Mouse (Mus musculus) heart, adult 2 months (tissue): ENCODE measurements around the gene Tsc1. TPM values are rescaled to one million over a fixed set of nuclear protein-coding genes. Genes with fewer than 3 reads are reported as not detected.

Source experiments
- DNase-seq, 2 experiments: peaks; one replicate each; pipeline ENCODE4 v3.0.0; 2021
- H3K27ac ChIP-seq: fragments of 200-600 bp; 2 replicates; pipeline ENCODE4 v1.8.1; 2022
- H3K27me3 ChIP-seq: fragments of 200-500 bp; 2 replicates; pipeline ENCODE4 v1.6.1; 2012; ENCODE audit warnings: mild to moderate bottlenecking, low read length, inconsistent platforms, mixed read lengths; ENCODE audit not compliant: control insufficient read depth, insufficient read depth
- H3K36me3 ChIP-seq: fragments of 200-500 bp; 2 replicates; pipeline ENCODE4 v1.6.1; 2012; ENCODE audit warnings: low read length, inconsistent platforms; ENCODE audit not compliant: control insufficient read depth, insufficient read depth
- H3K4me1 ChIP-seq: fragments of 200-500 bp; 2 replicates; pipeline ENCODE4 v1.6.1; 2011; ENCODE audit warnings: low read length; ENCODE audit not compliant: control insufficient read depth, insufficient read depth
- H3K4me3 ChIP-seq: fragments of 200-600 bp; 2 replicates; pipeline ENCODE4 v1.8.1; 2022
- H3K79me2 ChIP-seq: fragments of 200-500 bp; replicated peaks from 2 replicates; pipeline ENCODE4 v1.6.1; 2012; ENCODE audit warnings: mild to moderate bottlenecking, inconsistent platforms, low read length, moderate library complexity, mixed read lengths; ENCODE audit not compliant: control insufficient read depth, insufficient read depth
- H3K9ac ChIP-seq: fragments of 200-500 bp; 2 replicates; pipeline ENCODE4 v1.6.1; 2012; ENCODE audit warnings: low read depth, mild to moderate bottlenecking, control low read depth, inconsistent platforms, low read length, mixed read lengths
- CTCF ChIP-seq: fragments of 200-600 bp; IDR thresholded peaks from 2 replicates; pipeline ENCODE4 v1.8.1; 2022; ENCODE audit warnings: antibody characterized with exemption, mild to moderate bottlenecking, moderate library complexity
- EP300 ChIP-seq: fragments of 200-500 bp; IDR thresholded peaks from 2 replicates; pipeline ENCODE4 v1.6.1; 2011; ENCODE audit warnings: low read depth, low read length, control low read depth; ENCODE audit not compliant: insufficient read depth
- POLR2A ChIP-seq: fragments of 200-500 bp; IDR thresholded peaks from 2 replicates; pipeline ENCODE4 v1.6.1; 2011; ENCODE audit warnings: mild to moderate bottlenecking, low read depth, low read length, control low read depth; ENCODE audit not compliant: insufficient read depth
- WGBS: fragments of 180-500 bp; shearing (Covaris S2); methylation state at CpG from one replicate; pipeline ENCODE4 v1.1.7; 2018; 5-methylcytosine and 5-hydroxymethylcytosine counted together
- intact Hi-C: fragments of 180-260 bp; cut with DNase I; formaldehyde crosslinking; loops from one replicate; pipeline ENCODE4 v1.15.1; 2025
- polyA plus RNA-seq: library from polyadenylated mRNA; depleted of rRNA; stranded (reverse); fragments of >200 nt; gene quantifications from 2 replicates; pipeline ENCODE4 v1.2.3, GENCODE M21; 2012
- total RNA-seq, 2 experiments: library from RNA; stranded (reverse); gene quantifications; 2 replicates each; pipeline ENCODE4 v1.2.3; 2021

Gene Tsc1
- total and polyA plus RNA-seq, 3 experiments = 11.5 to 29.3 (median 24.9) TPM

DNA sequence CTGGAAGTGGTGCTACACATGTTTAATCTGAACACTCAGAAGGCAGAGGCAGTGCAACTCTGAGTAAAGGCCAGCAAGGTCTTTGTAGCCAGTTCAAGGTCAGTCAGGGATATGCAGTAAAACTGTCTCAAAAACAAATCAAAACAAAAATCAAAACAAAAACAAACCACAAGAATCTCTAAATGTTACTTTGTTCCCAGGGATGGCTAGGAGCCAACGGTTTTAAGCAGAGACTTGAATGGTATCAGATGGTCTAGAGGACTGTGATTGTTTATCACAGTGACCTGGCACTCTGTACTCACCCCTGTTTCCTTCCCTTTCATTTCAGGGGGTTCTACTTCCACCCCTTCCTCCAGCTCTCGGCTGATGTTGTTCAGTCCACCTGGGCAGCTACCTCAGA, 30.4 kb downstream of the Tsc1 start:
- Histone ChIP-seq H3K9ac (no peak overlapping the region), H3K4me3 (no peak overlapping the region), H3K36me3 (peaks cover 2% of the 10 kb centered on the region; the same call in 1 of the 2 replicates)

DNA sequence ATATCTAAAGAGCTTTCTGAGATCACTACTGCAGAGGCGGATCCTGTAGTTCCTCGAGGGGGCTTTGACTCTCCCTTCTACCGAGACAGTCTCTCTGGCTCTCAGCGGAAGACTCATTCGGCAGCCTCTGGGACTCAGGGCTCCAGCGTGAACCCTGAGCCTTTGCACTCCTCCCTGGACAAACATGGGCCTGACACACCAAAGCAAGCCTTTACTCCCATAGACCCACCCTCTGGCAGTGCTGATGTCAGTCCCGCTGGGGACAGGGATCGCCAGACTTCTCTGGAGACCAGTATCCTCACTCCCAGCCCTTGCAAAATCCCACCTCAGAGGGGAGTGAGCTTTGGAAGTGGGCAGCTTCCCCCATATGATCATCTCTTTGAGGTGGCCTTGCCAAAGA, 35.0 kb downstream of the Tsc1 start:
- WGBS = 87% methylated on average over 8 of the region's 8 CpGs
- no peak for TF ChIP-seq CTCF
- no peak for TF ChIP-seq POLR2A
- no peak for TF ChIP-seq EP300
- peaks cover 2% of the 10 kb centered on the region; the same call in 1 of the 2 replicates for H3K36me3 ChIP-seq

More for the DNA sequence above, 30.4 kb downstream of the Tsc1 start:
- no peak for DNase-seq
- no peak for TF ChIP-seq EP300
- no peak for TF ChIP-seq POLR2A
- TF ChIP-seq CTCF = no peak
- 70% methylated on average over 2 of the region's 2 CpGs for WGBS
- intact Hi-C loops = no loop called here
- Histone ChIP-seq H3K79me2 (no peaks in the 10 kb centered on the region), H3K4me1 (no peaks in the 10 kb centered on the region), H3K27me3 (no peaks in the 10 kb centered on the region), H3K27ac (no peak overlapping the region)

DNA sequence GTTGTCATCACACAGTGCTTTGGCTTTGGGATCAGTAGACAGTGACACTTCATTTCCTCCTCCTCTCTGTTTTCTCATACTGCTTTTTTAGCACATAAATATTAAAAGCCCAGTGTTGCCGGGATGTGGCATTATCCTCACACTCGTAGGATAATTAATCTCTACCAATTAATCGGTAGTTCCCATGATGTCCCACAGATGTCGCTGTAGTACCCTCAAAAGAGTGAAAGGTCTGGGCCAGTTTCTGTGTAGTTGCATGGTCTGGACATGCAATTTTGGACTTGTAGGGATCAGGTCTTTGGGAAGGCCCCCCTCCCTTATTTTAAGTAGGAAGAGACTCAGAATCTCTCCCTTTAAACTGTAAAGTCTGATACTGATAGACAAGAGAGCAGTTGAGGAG, 39.7 kb downstream of the Tsc1 start:
- no peak for DNase-seq
- no peaks in the 10 kb centered on the region for H3K36me3 ChIP-seq

More for the DNA sequence above, 35.0 kb downstream of the Tsc1 start:
- Histone ChIP-seq H3K4me3 (no peak overlapping the region), H3K9ac (no peak overlapping the region), H3K4me1 (no peaks in the 10 kb centered on the region), H3K27me3 (no peaks in the 10 kb centered on the region), H3K27ac (no peak overlapping the region), H3K79me2 (no peaks in the 10 kb centered on the region)
- intact Hi-C loops = no loop called here
- no peak for DNase-seq

DNA sequence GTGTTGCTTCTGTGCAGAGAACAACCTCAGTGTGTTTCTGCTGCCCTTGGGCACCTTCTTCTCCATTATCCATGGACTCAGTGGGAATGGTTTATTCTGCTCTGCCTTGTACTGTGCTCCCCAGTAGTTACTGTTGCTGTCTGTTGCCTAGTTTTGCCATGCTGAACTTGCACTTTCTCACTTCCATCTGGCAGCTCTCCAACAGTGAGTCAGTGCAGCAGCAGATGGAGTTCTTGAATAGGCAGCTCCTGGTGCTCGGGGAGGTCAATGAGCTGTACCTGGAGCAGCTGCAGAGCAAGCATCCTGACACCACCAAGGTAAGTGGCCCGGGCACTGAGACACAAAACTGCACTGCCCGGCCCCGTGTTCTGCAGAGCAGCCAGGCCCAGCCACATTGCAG, 40.7 kb downstream of the Tsc1 start:
- WGBS = 70% methylated on average over 4 of the region's 4 CpGs
- Histone ChIP-seq H3K27me3 (no peaks in the 10 kb centered on the region), H3K36me3 (no peaks in the 10 kb centered on the region)

More for the DNA sequence above, 39.7 kb downstream of the Tsc1 start:
- no peaks in the 10 kb centered on the region for H3K4me1 ChIP-seq
- no peaks in the 10 kb centered on the region for H3K27me3 ChIP-seq
- no peak overlapping the region for H3K27ac ChIP-seq
- H3K9ac ChIP-seq = no peak overlapping the region
- no peak overlapping the region for H3K4me3 ChIP-seq
- H3K79me2 ChIP-seq = no peaks in the 10 kb centered on the region
- WGBS = 46% methylated on average over 4 of the region's 4 CpGs
- intact Hi-C loops = no loop called here
- no peak for TF ChIP-seq POLR2A
- peak; percentile 70 for TF ChIP-seq CTCF

DNA sequence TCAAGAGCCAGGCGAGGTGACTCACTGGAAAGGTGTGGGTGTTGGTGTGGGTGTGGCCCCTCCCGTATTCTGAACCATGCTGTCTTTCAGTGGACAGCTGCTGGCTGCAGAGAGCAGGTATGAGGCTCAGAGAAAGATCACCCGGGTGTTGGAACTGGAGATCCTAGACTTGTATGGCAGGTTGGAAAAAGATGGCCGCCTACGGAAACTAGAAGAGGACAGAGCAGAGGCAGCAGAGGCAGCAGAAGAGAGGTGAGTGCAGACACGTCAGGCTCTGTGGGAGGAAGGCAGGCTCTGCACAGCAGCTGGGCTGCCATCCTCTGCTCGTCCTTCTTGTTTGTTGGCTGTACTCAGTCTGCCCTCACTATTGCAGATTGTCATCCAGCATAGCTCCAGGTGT, 44.9 kb downstream of the Tsc1 start:
- no peaks in the 10 kb centered on the region for H3K27me3 ChIP-seq
- intact Hi-C loops = loop anchor here (5.0 kb wide), 1 partner anchor 366 kb away; no protein-coding TSS in a partner anchor
- no peak overlapping the region for H3K9ac ChIP-seq
- WGBS = 87% methylated on average over 7 of the region's 7 CpGs
- no peaks in the 10 kb centered on the region for H3K36me3 ChIP-seq
- no peaks in the 10 kb centered on the region for H3K4me1 ChIP-seq
- H3K4me3 ChIP-seq = no peak overlapping the region
- no peak for TF ChIP-seq EP300
- TF ChIP-seq POLR2A = no peak
- TF ChIP-seq CTCF = no peak
- no peak overlapping the region for H3K27ac ChIP-seq
- H3K79me2 ChIP-seq = no peaks in the 10 kb centered on the region
- no peak for DNase-seq

More for the DNA sequence above, 40.7 kb downstream of the Tsc1 start:
- intact Hi-C loops = no loop called here
- no peak overlapping the region for H3K4me3 ChIP-seq
- TF ChIP-seq EP300 (no peak), POLR2A (no peak), CTCF (no peak)
- H3K79me2 ChIP-seq = no peaks in the 10 kb centered on the region
- no peak overlapping the region for H3K9ac ChIP-seq
- no peaks in the 10 kb centered on the region for H3K4me1 ChIP-seq
- peak in 1 of 2 experiments; percentile 31 for DNase-seq
- H3K27ac ChIP-seq = no peak overlapping the region

DNA sequence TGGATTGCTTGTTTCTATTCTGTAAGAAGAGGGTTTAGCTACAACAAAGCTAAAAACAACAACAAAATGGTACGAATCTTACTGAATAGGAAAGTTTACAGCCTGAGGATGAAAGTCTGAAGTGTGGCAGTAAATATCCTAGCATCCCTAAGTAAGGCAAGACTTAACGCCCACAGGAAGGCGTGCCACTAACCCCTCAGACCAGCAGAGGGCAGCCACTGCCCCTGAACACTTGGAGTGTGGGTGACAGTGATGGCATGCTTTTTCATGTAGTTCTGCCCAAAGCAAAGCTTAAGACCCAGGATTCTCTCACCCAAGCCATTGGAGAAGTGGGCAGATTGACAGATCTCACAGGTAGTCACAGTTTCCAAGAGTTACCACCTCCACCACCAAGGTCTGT, 47.4 kb downstream of the Tsc1 start:
- TF ChIP-seq CTCF (peak; percentile 68), EP300 (no peak)
- H3K36me3 ChIP-seq = no peaks in the 10 kb centered on the region
- WGBS = 70% methylated on average over 3 of the region's 3 CpGs

DNA sequence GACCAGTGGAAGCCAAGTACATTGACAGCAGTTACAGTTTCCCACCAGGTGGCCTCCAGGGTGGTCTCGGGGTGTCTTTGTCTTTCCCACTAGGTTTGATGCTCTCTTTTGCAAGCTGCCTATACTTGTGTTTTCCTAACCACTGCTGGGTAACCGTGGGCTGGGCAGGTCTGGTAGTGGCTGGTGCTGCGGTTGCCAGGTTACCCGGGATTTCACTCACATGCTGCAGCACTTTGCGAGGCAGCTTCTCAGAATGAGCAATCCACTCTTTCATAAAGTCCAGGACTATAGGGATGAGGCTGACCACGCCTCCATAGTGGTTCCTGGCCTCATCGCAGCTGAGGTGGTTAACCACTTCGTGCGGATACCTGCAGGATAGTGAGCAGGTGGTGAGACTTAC, 51.7 kb downstream of the Tsc1 start:
- Histone ChIP-seq H3K4me3 (no peak overlapping the region), H3K79me2 (no peaks in the 10 kb centered on the region), H3K9ac (no peak overlapping the region), H3K4me1 (no peaks in the 10 kb centered on the region), H3K36me3 (no peaks in the 10 kb centered on the region), H3K27me3 (no peaks in the 10 kb centered on the region), H3K27ac (no peak overlapping the region)
- intact Hi-C loops = no loop called here
- WGBS = 85% methylated on average over 9 of the region's 9 CpGs
- no peak for DNase-seq
- TF ChIP-seq POLR2A = no peak
- TF ChIP-seq CTCF = no peak
- TF ChIP-seq EP300 = no peak

More for the DNA sequence above, 47.4 kb downstream of the Tsc1 start:
- H3K9ac ChIP-seq = no peak overlapping the region
- peak in 1 of 2 experiments; percentile 33 for DNase-seq
- H3K27me3 ChIP-seq = no peaks in the 10 kb centered on the region
- H3K27ac ChIP-seq = no peak overlapping the region
- no peak overlapping the region for H3K4me3 ChIP-seq
- intact Hi-C loops = loop anchor here (5.0 kb wide), 1 partner anchor 364 kb away; no protein-coding TSS in a partner anchor
- no peaks in the 10 kb centered on the region for H3K4me1 ChIP-seq
- no peaks in the 10 kb centered on the region for H3K79me2 ChIP-seq
